Mouse (Mus musculus) ES-E14 (cell line): ENCODE data around the gene Scube1.

Experiments used
- ZC3H11A ChIP-seq: IDR thresholded peaks from 2 replicates; pipeline ENCODE4 v1.6.1; 2012; ENCODE audit warnings: low read depth, mild to moderate bottlenecking, inconsistent platforms, low read length, borderline replicate concordance
- ZNF384 ChIP-seq: IDR thresholded peaks from 2 replicates; pipeline ENCODE4 v1.6.1; 2012; ENCODE audit warnings: low read depth, low read length, inconsistent platforms

DNA sequence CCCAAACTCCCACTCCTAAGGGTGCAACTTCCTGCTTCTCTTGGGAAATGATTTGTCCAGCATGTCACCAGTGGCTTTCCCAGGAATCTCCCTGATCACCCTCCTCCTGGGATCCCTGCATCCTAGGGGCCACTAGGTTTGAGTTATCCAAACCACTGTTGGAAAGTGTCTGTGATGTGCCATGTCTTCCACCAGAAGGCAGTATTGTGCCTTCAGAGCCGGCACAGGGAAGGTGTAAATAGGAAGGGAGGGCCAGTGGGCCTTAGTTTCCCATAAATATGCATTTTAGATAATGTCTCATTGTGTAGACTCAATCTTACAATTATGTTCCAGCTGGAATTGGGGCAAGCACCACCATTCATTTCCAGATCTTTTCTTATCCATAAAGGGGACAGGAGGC lies 90.7 kb downstream of the Scube1 start:
- TF ChIP-seq ZC3H11A: peak; percentile 60; the same call in 1 of the 2 replicates
- no peak for TF ChIP-seq ZNF384
